Mouse (Mus musculus): ENCODE measurements around the gene Plscr4. TPM values are rescaled to one million over a fixed set of nuclear protein-coding genes. Genes with fewer than 3 reads are reported as not detected.

Gene Plscr4
- total RNA-seq, 2 experiments from 2014 or later = 0.42 to 1.6 TPM

DNA sequence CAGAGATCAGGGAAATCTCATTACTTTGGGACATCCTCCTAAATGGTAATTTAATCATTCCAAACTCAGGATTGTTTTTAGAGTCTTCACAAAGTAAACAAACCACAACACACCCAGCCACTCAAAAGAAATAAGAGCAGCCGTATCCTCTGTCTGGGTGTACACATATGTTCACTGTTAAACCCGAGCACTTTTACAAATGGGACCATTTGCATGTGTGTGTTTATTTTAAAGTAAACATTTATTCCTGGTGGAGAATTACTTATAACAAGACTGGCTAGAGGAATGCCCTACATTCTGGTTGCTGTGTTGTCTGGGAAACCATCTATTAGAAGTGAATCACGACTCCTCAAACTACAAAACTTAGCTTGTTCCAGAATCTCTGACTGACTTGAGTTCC lies 47.1 kb downstream of the Plscr4 start:
- ATAC-seq (replicated peaks; ENCODE audit: poor library complexity) = no peak

DNA sequence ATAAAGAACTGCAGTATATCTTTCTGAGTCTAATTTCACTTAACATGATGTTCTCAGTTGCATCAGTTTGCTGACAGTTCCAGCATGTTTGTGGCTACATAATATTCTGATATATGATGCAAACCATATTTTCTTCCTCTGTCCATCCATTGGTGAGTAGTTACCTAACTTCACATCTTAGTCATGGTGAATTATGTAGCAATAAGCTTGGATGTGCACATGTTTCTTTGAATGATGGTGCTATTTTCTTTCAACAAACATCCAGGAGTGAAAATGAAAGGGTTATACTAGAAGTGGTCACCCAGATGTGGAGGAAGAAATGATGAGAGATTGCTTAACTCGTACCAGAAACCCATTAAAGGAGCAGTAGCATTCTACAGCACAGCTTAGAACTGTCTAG lies 47.7 kb downstream of the Plscr4 start:
- peak; percentile 73 for ATAC-seq (replicated peaks; ENCODE audit: poor library complexity)

DNA sequence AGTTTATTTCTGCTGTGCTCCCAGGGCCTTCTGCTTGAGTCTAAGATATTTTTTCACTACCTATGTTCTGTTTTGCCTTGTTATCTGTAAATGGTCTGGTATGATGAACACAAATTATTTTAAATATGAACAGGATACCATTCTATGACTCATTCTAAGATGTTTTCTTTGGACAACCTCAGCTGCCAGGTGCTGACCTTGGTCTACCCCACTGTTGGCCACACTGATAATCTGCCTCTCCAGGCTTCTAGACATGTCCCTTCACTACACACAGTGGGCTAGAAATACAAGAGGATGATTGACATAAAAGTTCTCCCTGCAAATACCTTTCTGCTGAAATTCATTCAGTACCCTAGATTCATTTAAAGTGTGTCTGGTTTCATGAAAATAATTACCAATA lies 54.5 kb downstream of the Plscr4 start:
- no peak for ATAC-seq (replicated peaks; ENCODE audit: poor library complexity)

DNA sequence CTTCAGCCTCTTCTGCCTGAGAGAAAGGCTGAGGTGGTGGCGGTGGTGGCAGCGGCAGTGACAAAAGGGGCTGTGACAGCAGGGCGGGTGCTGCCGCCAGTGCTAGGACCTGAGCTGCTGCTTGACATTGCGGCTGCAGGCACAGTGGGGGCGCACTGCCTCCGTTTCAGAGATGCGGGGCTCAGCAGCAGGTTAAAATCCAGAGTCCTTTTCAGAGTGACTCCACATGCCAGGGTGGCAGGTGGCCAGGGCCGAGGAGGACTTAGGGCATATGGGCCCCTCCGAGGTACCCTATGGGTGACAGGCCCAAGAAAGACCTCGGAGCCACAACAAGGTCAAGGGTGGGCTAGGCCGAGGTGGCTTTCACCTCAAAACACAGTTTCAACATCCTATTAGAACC lies 59.9 kb downstream of the Plscr4 start:
- ATAC-seq (replicated peaks; ENCODE audit: poor library complexity) = no peak

DNA sequence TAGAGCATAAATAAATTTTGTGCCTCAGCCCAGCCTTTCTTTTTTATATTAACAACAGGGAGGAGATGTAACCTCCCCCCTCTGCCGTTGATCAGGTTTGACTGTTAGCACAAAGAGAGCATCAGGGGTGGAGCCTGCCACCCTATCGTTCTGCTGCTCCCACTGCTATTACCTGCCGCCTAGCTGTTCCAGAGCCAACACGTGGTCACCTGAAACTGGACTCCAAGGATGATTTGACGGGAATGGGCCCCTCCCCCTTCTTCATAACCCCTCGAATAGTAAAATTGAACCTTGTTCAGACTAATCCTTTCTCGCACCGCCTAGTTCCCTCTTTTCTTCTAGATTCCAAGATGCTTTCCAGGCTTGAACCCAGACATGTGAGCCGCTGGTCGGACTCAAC lies 63.6 kb downstream of the Plscr4 start:
- ATAC-seq (replicated peaks; ENCODE audit: poor library complexity) = no peak

DNA sequence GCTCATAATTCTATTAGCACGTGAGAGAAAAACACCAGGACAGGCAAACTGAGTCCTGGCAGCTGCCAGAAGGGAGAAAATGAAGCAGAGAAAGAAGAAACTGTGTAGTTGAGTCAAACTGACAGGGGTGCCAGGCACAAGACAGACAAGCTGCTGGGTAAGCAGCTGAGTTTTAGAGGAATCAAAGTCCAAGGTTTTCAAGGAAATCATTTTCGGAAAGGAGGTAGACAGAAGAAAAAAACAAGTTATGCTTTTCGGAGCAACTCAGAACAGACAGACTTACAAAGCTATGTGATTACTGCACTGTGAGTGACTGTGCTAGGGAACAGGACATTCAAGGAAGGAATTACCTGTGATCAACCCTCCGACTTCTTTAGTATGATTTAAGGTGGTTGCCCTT lies 67.3 kb downstream of the Plscr4 start:
- ATAC-seq (replicated peaks; ENCODE audit: poor library complexity) = no peak

DNA sequence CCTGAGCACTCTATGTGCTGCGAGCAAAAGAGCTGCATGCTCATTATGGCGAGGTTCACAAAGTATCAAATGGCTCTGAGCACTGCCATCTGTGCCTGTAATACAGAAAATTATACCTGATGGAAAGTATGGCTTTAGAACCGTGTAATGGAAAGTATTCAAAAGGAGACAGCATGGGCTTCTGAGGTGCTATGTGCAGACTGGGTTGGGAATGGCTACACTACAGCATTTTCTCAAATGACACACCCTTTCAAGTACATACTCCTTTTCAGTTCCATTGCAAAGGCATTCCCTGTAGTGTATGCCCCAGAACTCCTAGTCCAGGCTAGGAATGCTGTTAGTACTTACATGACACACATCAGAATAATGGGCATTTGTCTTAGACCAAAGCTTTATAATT lies 72.9 kb downstream of the Plscr4 start:
- ATAC-seq (replicated peaks; ENCODE audit: poor library complexity) = no peak

DNA sequence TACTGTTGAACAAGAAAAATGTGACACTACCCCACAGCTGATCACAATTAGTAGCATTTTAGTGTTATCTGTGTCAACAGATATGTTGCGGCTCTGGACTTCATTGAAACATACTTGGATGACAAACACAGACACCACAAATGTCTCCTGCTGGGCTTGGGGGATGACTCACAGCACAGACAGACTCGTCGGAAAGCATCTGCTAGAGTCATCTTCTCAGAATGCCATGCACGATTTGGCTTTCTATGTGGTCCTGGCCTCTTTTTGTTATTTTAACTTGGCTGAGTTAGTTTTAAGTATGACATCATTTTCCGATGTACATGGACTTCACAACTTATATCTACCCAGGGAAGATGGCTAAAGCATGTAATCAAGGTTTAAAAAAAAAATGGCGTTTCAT lies 80.6 kb downstream of the Plscr4 start:
- ATAC-seq (replicated peaks; ENCODE audit: poor library complexity) = no peak

DNA sequence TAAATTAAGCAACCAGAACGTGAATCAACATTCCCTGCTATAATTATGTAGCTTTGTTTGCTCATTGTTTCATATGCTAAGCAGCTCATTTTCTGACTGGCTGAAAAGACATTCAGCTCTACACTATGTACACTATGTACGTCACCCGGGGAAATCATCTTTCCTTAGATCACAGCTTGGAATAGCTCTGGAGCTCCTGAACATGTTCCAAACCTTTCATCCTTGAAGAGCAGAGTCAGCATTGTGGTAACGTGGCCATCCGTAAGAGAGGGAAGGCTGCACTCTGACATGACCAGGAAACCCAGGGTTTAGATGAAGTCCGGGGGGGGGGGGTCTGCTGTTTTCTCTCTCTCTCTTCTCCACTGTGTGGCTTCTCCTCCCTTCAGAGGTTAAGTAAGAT lies 81.0 kb downstream of the Plscr4 start:
- ATAC-seq (replicated peaks; ENCODE audit: poor library complexity) = no peak

Other genes starting within 250 kb of the Plscr4 start
- 47.3 and 65.8 TPM in 2 replicates for gene Plscr1, start 207.6 kb upstream of the Plscr4 start, total RNA-seq (2015)
- 28.2 and 37.0 TPM in 2 replicates for gene Plscr1, start 207.6 kb upstream of the Plscr4 start, total RNA-seq (2017)
- gene Plscr2, start 181.8 kb upstream of the Plscr4 start, total RNA-seq (2015) = 0.30 TPM in 1 of 2 replicates, not detected in the other
- not detected in 2 replicates for gene Plscr2, start 181.8 kb upstream of the Plscr4 start, total RNA-seq (2017)
- gene 1700057G04Rik, start 148.0 kb upstream of the Plscr4 start, total RNA-seq (2015) = not detected in 2 replicates
- gene 1700057G04Rik, start 148.0 kb upstream of the Plscr4 start, total RNA-seq (2017) = not detected in 2 replicates
- 0.56 and 1.4 TPM in 2 replicates for gene Plod2, start 84.8 kb downstream of the Plscr4 start, total RNA-seq (2015)
- 1.3 and 2.0 TPM in 2 replicates for gene Plod2, start 84.8 kb downstream of the Plscr4 start, total RNA-seq (2017)

Data from megakaryocyte progenitor cell, adult 5-6 weeks (primary cell).